Mouse (Mus musculus): ENCODE measurements around the gene Fbxo10. TPM values are rescaled to one million over a fixed set of nuclear protein-coding genes. Genes with fewer than 3 reads are reported as not detected.

Fbxo10 gene
- total and polyA plus RNA-seq, 3 experiments: 3.3 to 5.3 (median 4.3) TPM

GRCm38 (mm10) chr4:45037455-45038410 lies 46.7 kb downstream of the Fbxo10 start:
- Histone ChIP-seq H3K27me3 (ENCODE audit: insufficient read depth, low read length) (no peaks in the 10 kb centered on the region), H3K36me3 (replicated peaks) (peaks cover 53% of the 10 kb centered on the region), H3K4me3 (ENCODE audit: low read depth, low read length) (no peak overlapping the region), H3K9me3 (replicated peaks) (no peaks in the 10 kb centered on the region), H3K4me1 (ENCODE audit: insufficient read depth, low read depth, low read length) (peaks cover 8% of the 10 kb centered on the region; the same call in 1 of the 2 replicates)
- TF ChIP-seq GATA2 (IDR thresholded peaks at IDR 0.05; ENCODE audit: borderline replicate concordance, low read depth, low read length): no peak
- no peak for TF ChIP-seq GATA1 (IDR thresholded peaks at IDR 0.05; ENCODE audit: borderline replicate concordance, low read length)
- ATAC-seq (ENCODE audit: extremely low read depth, insufficient number of reproducible peaks, low FRiP score, poor library complexity, severe bottlenecking) (no peak), DNase-seq (ENCODE audit: low spot score) (no peak)

GRCm38 (mm10) chr4:45036571-45036970 lies 47.8 kb downstream of the Fbxo10 start:
- no peak overlapping the region for H3K4me3 ChIP-seq (ENCODE audit: low read depth, low read length)
- TF ChIP-seq GATA1 (IDR thresholded peaks at IDR 0.05; ENCODE audit: borderline replicate concordance, low read length): no peak
- no peak for TF ChIP-seq POLR2AphosphoS5 (IDR thresholded peaks at IDR 0.05; ENCODE audit: insufficient replicate concordance, low read depth, low read length)
- TF ChIP-seq CTCF (IDR thresholded peaks at IDR 0.05; ENCODE audit: low read depth, low read length): no peak
- no peak for TF ChIP-seq GATA2 (IDR thresholded peaks at IDR 0.05; ENCODE audit: borderline replicate concordance, low read depth, low read length)
- TF ChIP-seq TAL1 (conservative IDR thresholded peaks at IDR 0.05; ENCODE audit: low read depth, low read length): no peak
- H3K36me3 ChIP-seq (replicated peaks): peaks cover 60% of the 10 kb centered on the region
- DNase-seq (ENCODE audit: low spot score) (no peak), ATAC-seq (ENCODE audit: extremely low read depth, insufficient number of reproducible peaks, low FRiP score, poor library complexity, severe bottlenecking) (no peak)
- no peaks in the 10 kb centered on the region for H3K27me3 ChIP-seq (ENCODE audit: insufficient read depth, low read length)
- H3K9me3 ChIP-seq (replicated peaks): no peaks in the 10 kb centered on the region
- H3K4me1 ChIP-seq (ENCODE audit: insufficient read depth, low read depth, low read length): peaks cover 8% of the 10 kb centered on the region; the same call in 1 of the 2 replicates

GRCm38 (mm10) chr4:45036048-45036447 lies 48.4 kb downstream of the Fbxo10 start:
- DNase-seq (ENCODE audit: low spot score) (no peak), ATAC-seq (ENCODE audit: extremely low read depth, insufficient number of reproducible peaks, low FRiP score, poor library complexity, severe bottlenecking) (no peak)
- Histone ChIP-seq H3K36me3 (replicated peaks) (peaks cover 60% of the 10 kb centered on the region), H3K4me1 (ENCODE audit: insufficient read depth, low read depth, low read length) (peaks cover 8% of the 10 kb centered on the region; the same call in 1 of the 2 replicates), H3K4me3 (ENCODE audit: low read depth, low read length) (no peak overlapping the region), H3K27me3 (ENCODE audit: insufficient read depth, low read length) (no peaks in the 10 kb centered on the region), H3K9me3 (replicated peaks) (no peaks in the 10 kb centered on the region)
- TF ChIP-seq GATA2 (IDR thresholded peaks at IDR 0.05; ENCODE audit: borderline replicate concordance, low read depth, low read length): no peak
- no peak for TF ChIP-seq GATA1 (IDR thresholded peaks at IDR 0.05; ENCODE audit: borderline replicate concordance, low read length)
- no peak for TF ChIP-seq CTCF (IDR thresholded peaks at IDR 0.05; ENCODE audit: low read depth, low read length)
- no peak for TF ChIP-seq TAL1 (conservative IDR thresholded peaks at IDR 0.05; ENCODE audit: low read depth, low read length)
- no peak for TF ChIP-seq POLR2AphosphoS5 (IDR thresholded peaks at IDR 0.05; ENCODE audit: insufficient replicate concordance, low read depth, low read length)

- no peaks in the 10 kb centered on the region for H3K27me3 ChIP-seq (ENCODE audit: insufficient read depth, low read length)
- no peak overlapping the region for H3K4me3 ChIP-seq (ENCODE audit: low read depth, low read length)
- H3K36me3 ChIP-seq (replicated peaks): peaks cover 68% of the 10 kb centered on the region
- DNase-seq (ENCODE audit: low spot score): no peak
- ATAC-seq (ENCODE audit: extremely low read depth, insufficient number of reproducible peaks, low FRiP score, poor library complexity, severe bottlenecking): no peak
- TF ChIP-seq POLR2AphosphoS5 (IDR thresholded peaks at IDR 0.05; ENCODE audit: insufficient replicate concordance, low read depth, low read length): no peak
- H3K9me3 ChIP-seq (replicated peaks): no peaks in the 10 kb centered on the region
- peaks cover 8% of the 10 kb centered on the region; the same call in 1 of the 2 replicates for H3K4me1 ChIP-seq (ENCODE audit: insufficient read depth, low read depth, low read length)
Observed at GRCm38 (mm10) chr4:45034693-45035628, 49.4 kb downstream of the Fbxo10 start.

- no peak overlapping the region for H3K4me3 ChIP-seq (ENCODE audit: low read depth, low read length)
- peaks cover 8% of the 10 kb centered on the region; the same call in 1 of the 2 replicates for H3K4me1 ChIP-seq (ENCODE audit: insufficient read depth, low read depth, low read length)
- DNase-seq (ENCODE audit: low spot score) (no peak), ATAC-seq (ENCODE audit: extremely low read depth, insufficient number of reproducible peaks, low FRiP score, poor library complexity, severe bottlenecking) (no peak)
- no peak for TF ChIP-seq POLR2AphosphoS5 (IDR thresholded peaks at IDR 0.05; ENCODE audit: insufficient replicate concordance, low read depth, low read length)
- H3K27me3 ChIP-seq (ENCODE audit: insufficient read depth, low read length): no peaks in the 10 kb centered on the region
- no peaks in the 10 kb centered on the region for H3K9me3 ChIP-seq (replicated peaks)
- peaks cover 88% of the 10 kb centered on the region for H3K36me3 ChIP-seq (replicated peaks)
Observed at GRCm38 (mm10) chr4:45032586-45032985, 51.8 kb downstream of the Fbxo10 start.

GRCm38 (mm10) chr4:45026459-45026858 lies 57.9 kb downstream of the Fbxo10 start:
- Histone ChIP-seq H3K4me3 (ENCODE audit: low read depth, low read length) (no peak overlapping the region), H3K27me3 (ENCODE audit: insufficient read depth, low read length) (no peaks in the 10 kb centered on the region), H3K36me3 (replicated peaks) (peaks cover 95% of the 10 kb centered on the region), H3K9me3 (replicated peaks) (no peaks in the 10 kb centered on the region), H3K4me1 (ENCODE audit: insufficient read depth, low read depth, low read length) (peaks cover under 1% of the 10 kb centered on the region; the same call in 1 of the 2 replicates)
- no peak for ATAC-seq (ENCODE audit: extremely low read depth, insufficient number of reproducible peaks, low FRiP score, poor library complexity, severe bottlenecking)
- no peak for DNase-seq (ENCODE audit: low spot score)
- TF ChIP-seq TAL1 (conservative IDR thresholded peaks at IDR 0.05; ENCODE audit: low read depth, low read length): no peak
